Mouse (Mus musculus): Measurements from ENCODE around the gene Astn2. TPM values are rescaled to one million over a fixed set of nuclear protein-coding genes. Genes with fewer than 3 reads are reported as not detected.
A peak's percentile ranks its signal among the peaks of the same experiment; 100 is the strongest.

Astn2 gene
- polyA plus RNA-seq, 1 experiment: not detected

DNA sequence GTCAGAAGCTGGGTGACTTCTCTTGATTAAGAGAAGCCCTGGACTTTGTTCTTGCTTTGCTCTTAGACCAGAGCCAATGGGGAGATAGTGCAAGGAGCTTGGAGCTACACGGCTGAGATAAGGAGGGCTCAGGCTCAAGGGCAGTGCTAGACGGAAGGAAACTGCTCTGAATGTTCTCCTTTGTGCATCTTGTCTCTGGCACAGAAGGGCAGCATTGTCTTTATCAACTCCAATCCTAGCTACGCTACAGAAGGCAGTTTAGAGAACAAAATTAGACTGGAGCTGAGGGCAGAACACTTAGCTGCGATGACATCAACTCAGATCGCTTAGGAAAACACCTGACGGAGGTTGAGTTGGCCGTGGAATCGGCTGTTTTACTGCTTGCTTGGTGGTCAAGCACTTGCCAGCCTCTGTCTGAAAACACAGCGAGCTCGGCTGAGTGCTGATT lies 797.2 kb downstream of the Astn2 start:
- H3K27ac ChIP-seq (ENCODE audit: insufficient read depth, low read depth, low read length): no peak overlapping the region
- H3K4me1 ChIP-seq (ENCODE audit: control insufficient read depth, insufficient read depth, low read length): peaks cover 16% of the 10 kb centered on the region
- H3K4me3 ChIP-seq (ENCODE audit: insufficient read depth, low read depth, low read length): peak overlapping the region; percentile 14; the same call in 1 of the 2 replicates
- 62% methylated on average over 10 of the region's 10 CpGs for WGBS
- TF ChIP-seq CTCF (IDR thresholded peaks at IDR 0.05; ENCODE audit: insufficient read depth, low read depth, low read length): no peak
- no peak for TF ChIP-seq POLR2A (IDR thresholded peaks at IDR 0.05; ENCODE audit: insufficient read depth, low read depth, low read length)

DNA sequence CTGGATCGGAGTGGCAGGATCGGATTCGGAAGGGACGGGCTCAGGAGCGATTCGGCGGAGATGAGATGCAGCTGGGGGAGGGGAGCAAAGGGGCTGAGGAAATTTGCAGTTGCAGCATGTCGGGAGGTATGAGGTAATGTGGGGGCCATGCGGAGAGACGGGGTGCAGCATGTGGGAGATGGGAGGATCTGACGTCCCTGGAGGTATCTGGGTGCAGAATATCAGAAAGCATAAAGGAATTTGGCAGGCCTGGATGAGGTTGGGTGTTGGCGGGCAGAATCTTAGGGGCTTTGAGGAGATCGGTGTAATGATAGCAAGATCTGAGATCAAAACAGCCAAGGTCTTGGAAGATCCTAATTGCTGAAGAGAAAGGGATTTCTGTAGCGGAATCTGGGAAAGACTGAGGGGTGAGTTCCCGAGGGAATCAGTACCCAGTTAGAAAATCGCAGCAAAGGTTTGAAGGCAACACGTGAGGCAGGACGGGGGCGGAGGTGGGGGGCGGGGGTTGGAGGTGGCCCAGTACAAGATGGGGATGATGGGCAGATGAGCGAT lies 799.2 kb downstream of the Astn2 start:
- Histone ChIP-seq H3K4me1 (ENCODE audit: control insufficient read depth, insufficient read depth, low read length) (peaks cover 11% of the 10 kb centered on the region), H3K4me3 (ENCODE audit: insufficient read depth, low read depth, low read length) (peak overlapping the region; percentile 95), H3K27ac (ENCODE audit: insufficient read depth, low read depth, low read length) (peak overlapping the region; percentile 73)
- under 1% methylated on average over 21 of the region's 21 CpGs for WGBS
- TF ChIP-seq POLR2A (IDR thresholded peaks at IDR 0.05; ENCODE audit: insufficient read depth, low read depth, low read length) (no peak), CTCF (IDR thresholded peaks at IDR 0.05; ENCODE audit: insufficient read depth, low read depth, low read length) (no peak)

DNA sequence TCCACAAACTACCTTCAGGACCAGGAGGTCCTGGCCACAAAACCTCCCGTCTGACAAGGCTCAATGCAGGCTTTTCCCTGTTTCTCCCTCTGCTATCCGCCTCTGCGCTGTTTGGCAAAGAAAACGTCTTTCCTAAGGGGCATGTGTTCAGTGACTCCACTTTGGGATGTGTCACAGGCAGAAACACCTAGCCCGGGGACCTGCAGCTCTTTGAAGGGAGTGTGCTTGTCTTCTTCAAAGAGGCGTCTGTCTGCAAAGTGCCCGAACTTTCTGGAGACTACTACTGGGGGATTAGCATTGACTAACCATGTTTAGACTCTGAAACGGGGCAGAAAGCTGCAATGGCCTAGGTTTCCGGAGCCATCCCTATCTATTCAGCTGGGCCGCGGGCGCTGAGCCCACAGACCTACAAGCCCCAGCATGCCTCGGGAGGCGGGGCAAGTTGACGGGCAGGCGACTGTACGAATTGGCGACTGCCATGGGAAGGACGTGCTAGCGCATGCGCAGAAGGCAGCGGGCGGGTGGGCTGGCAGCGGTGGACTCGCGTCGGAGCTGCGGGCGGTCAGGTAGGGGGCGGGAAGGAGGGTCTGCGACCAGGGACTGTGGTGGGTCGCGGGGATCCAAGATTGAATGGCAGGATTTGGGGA lies 799.8 kb downstream of the Astn2 start, which contains the start of gene Trim32:
Gene Trim32 (plus strand): TSS at position 483 of the 647 bp plus-strand sequence.
- Histone ChIP-seq H3K27ac (ENCODE audit: insufficient read depth, low read depth, low read length) (peak within 1 kb of the TSS; percentile 79), H3K4me1 (ENCODE audit: control insufficient read depth, insufficient read depth, low read length) (peaks cover 10% of the 10 kb centered on the region), H3K4me3 (ENCODE audit: insufficient read depth, low read depth, low read length) (peak within 1 kb of the TSS; percentile 95)
- TF ChIP-seq POLR2A (IDR thresholded peaks at IDR 0.05; ENCODE audit: insufficient read depth, low read depth, low read length): peak; percentile 85
- no peak for TF ChIP-seq CTCF (IDR thresholded peaks at IDR 0.05; ENCODE audit: insufficient read depth, low read depth, low read length)
- WGBS: 3% methylated on average over 33 of the region's 33 CpGs

DNA sequence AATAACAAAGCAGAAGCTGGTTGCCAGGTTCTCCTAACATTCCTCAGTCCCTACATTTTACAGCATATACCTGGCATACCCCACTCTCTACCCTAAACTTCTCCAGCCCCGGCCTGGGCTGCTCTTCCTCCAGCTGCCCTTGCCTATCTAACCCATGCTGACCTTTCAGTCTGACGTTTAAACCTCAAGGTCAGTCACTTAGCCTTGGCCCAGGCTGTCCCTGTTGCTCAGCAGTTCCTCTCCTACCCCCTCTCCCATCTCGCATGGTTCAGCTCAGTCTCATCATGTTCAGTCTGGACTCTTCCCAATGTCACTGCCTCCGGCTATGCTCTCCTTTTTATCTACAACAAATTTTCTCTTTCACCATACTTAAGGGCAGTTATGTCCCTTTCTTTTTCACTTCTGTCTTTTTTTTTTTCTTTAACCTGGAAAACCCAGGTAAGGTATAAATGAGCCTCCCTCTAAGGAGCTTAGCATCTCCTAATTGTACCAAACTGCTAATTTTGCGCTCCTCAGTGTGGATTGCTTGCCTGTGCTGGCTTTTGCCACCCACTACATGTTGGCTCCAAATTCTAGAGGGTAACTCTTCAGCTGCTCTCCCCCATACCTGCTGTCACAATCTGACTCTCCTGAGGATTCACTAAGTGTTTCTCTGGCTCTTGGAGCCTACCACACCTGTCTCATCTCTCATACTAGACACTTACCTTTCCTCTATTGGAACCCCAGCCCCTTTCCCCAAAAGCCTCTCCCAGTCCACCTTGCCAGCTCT lies 809.6 kb downstream of the Astn2 start:
- H3K4me3 ChIP-seq (ENCODE audit: insufficient read depth, low read depth, low read length): no peak overlapping the region
- TF ChIP-seq CTCF (IDR thresholded peaks at IDR 0.05; ENCODE audit: insufficient read depth, low read depth, low read length) (no peak), POLR2A (IDR thresholded peaks at IDR 0.05; ENCODE audit: insufficient read depth, low read depth, low read length) (no peak)
- 0 out of 2 replicates have a peak, but pooled peaks cover 5% of the 10 kb centered on the region for H3K4me1 ChIP-seq (ENCODE audit: control insufficient read depth, insufficient read depth, low read length)
- WGBS: 81% methylated on average over 5 of the region's 5 CpGs
- no peak overlapping the region for H3K27ac ChIP-seq (ENCODE audit: insufficient read depth, low read depth, low read length)

DNA sequence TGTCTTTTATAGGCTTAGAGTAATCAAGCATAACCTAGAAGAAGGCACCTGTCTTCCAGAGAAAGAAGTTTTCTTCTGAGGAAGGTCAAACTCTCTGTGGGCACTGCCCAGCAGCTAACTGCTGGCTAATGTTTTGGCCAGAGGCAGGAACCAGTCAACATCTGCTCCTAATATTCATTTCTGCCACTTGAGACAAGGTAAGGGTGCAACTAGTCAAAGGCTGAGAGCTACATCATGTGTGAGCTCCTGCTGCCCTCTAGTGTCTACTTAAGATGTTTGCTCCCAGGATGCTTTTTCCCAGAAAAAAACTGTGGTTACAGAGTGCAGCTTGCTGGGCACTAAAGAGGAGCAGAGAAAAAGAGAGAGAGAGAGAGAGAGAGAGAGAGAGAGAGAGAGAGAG lies 814.6 kb downstream of the Astn2 start:
- H3K4me1 ChIP-seq (ENCODE audit: control insufficient read depth, insufficient read depth, low read length): peaks cover 7% of the 10 kb centered on the region; the same call in 1 of the 2 replicates
- H3K4me3 ChIP-seq (ENCODE audit: insufficient read depth, low read depth, low read length): no peak overlapping the region
- TF ChIP-seq CTCF (IDR thresholded peaks at IDR 0.05; ENCODE audit: insufficient read depth, low read depth, low read length): no peak
- no peak for TF ChIP-seq POLR2A (IDR thresholded peaks at IDR 0.05; ENCODE audit: insufficient read depth, low read depth, low read length)
- H3K27ac ChIP-seq (ENCODE audit: insufficient read depth, low read depth, low read length): no peak overlapping the region

DNA sequence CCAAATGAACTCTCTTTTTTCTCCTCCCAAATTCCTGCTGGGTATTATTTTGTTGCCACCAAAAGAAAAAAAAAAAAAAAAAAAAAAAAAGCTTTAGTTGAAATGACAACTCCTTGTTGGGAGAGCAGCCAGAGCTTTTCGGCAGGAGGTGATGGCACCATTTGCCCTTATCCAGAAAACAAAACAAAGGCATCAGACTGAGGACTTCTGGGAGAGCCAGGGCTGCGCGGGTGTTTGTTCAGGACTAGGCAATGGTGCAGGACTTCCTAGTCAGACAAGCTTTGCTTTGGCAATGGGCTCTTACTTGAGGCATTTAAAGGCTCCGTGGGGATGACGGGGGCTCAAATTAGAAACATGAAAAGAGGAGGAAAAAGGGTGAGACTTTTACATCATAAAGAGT lies 817.5 kb downstream of the Astn2 start:
- 33% methylated on average over 5 of the region's 5 CpGs for WGBS
- H3K4me3 ChIP-seq (ENCODE audit: insufficient read depth, low read depth, low read length): no peak overlapping the region
- no peak overlapping the region for H3K27ac ChIP-seq (ENCODE audit: insufficient read depth, low read depth, low read length)
- no peak for TF ChIP-seq CTCF (IDR thresholded peaks at IDR 0.05; ENCODE audit: insufficient read depth, low read depth, low read length)
- no peak for TF ChIP-seq POLR2A (IDR thresholded peaks at IDR 0.05; ENCODE audit: insufficient read depth, low read depth, low read length)
- H3K4me1 ChIP-seq (ENCODE audit: control insufficient read depth, insufficient read depth, low read length): peaks cover 7% of the 10 kb centered on the region; the same call in 1 of the 2 replicates

DNA sequence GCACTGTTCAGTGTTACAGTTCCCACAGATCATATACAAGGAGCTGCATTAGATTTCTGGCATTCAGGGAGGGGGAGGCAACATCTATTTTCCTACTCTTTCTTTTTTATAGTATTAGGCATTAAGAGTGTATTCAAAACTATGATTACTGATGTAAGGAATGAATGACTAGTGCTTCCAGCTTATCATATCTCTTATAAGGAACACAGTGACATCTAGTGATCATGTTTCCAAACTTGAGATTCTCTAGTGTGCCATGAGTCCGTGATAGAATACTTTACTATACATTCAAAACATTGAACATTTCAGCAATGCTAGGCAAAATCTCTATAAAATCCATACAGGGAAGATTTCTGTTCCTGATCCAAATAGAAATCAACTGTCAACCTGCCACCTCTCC lies 824.2 kb downstream of the Astn2 start:
- TF ChIP-seq POLR2A (IDR thresholded peaks at IDR 0.05; ENCODE audit: insufficient read depth, low read depth, low read length): no peak
- TF ChIP-seq CTCF (IDR thresholded peaks at IDR 0.05; ENCODE audit: insufficient read depth, low read depth, low read length): no peak
- Histone ChIP-seq H3K27ac (ENCODE audit: insufficient read depth, low read depth, low read length) (no peak overlapping the region), H3K4me3 (ENCODE audit: insufficient read depth, low read depth, low read length) (no peak overlapping the region), H3K4me1 (ENCODE audit: control insufficient read depth, insufficient read depth, low read length) (no peaks in the 10 kb centered on the region)
- WGBS: 61% methylated on average over 1 of the region's 1 CpGs

DNA sequence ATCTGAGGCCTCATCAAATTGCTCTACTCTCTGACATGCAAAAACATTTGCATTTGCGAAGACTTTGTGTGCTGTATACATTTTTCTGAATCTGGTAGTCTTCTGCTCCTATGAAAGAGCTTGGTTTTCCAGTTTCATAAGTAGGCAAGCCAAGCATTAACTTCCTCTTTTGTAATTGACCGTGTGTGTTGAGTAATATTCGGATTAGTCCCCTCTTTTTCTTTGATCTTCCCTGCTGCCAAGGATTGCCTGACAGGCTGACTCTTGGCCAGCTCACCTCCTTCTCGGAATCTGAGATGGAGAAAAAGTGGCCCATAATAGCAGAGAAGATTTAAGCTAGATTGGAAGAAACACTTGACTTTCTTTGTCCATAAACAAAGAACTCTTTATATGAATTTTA lies 838.9 kb downstream of the Astn2 start:
- Histone ChIP-seq H3K4me1 (ENCODE audit: control insufficient read depth, insufficient read depth, low read length) (no peaks in the 10 kb centered on the region), H3K4me3 (ENCODE audit: insufficient read depth, low read depth, low read length) (no peak overlapping the region), H3K27ac (ENCODE audit: insufficient read depth, low read depth, low read length) (no peak overlapping the region)
- TF ChIP-seq CTCF (IDR thresholded peaks at IDR 0.05; ENCODE audit: insufficient read depth, low read depth, low read length) (no peak), POLR2A (IDR thresholded peaks at IDR 0.05; ENCODE audit: insufficient read depth, low read depth, low read length) (no peak)
- WGBS: 54% methylated on average over 4 of the region's 4 CpGs

DNA sequence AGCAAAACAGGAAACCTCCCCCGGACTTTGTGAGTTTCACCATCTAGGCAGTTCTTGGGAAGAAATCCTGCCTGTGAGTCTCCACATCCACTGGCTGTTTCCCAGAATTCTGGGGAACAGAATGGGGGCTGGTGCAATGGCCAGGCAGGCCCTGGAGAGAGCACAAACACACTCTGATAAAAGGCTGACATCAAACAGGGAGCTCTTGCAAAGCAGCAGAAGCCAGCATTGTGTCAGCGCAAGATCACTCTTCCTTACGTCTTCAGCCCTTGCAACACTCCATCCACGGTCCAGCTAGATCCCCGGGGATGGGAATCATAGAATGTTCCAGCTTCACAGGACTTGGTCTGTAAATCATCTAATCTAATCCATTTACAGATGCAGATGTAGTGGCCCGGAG lies 855.9 kb downstream of the Astn2 start:
- no peak overlapping the region for H3K27ac ChIP-seq (ENCODE audit: insufficient read depth, low read depth, low read length)
- H3K4me3 ChIP-seq (ENCODE audit: insufficient read depth, low read depth, low read length): no peak overlapping the region
- 79% methylated on average over 6 of the region's 6 CpGs for WGBS
- no peak for TF ChIP-seq CTCF (IDR thresholded peaks at IDR 0.05; ENCODE audit: insufficient read depth, low read depth, low read length)
- TF ChIP-seq POLR2A (IDR thresholded peaks at IDR 0.05; ENCODE audit: insufficient read depth, low read depth, low read length): no peak
- no peaks in the 10 kb centered on the region for H3K4me1 ChIP-seq (ENCODE audit: control insufficient read depth, insufficient read depth, low read length)
